In the genomic region with DNA sequence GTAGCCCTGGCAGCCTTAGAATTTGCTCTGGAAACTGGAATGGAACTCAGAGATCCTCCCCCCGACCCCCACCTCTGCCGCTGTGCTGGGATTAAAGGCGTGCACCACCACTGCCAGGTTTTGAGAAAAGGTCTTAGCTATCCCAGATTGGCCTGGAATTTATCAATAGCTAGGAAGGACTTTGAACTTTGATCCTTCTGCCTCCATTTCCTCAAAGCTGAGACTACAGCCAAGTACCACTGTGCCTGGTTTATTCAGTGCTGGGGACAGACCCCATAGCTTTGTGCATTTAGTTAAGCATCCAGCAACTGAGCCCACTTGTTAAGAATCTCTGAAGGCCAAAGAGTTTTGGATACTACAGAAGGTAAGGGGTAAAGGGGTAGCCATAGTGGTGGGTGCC, we compare ENCODE assay signal across 27 mouse cellular contexts. TPM values are rescaled to one million over a fixed set of nuclear protein-coding genes. Genes with fewer than 3 reads are reported as not detected.
A peak's percentile ranks its signal among the peaks of the same experiment; 100 is the strongest.
DNase-seq lines count a peak whose midpoint lies in the region; ATAC-seq and TF ChIP-seq lines count a peak whose summit lies in the region.
"Had no signal": no experiment of that assay in that cellular context is flagged by ENCODE, and none has a peak within 500 bp of the region (broad histone marks: within the 10 kb centered on the region; RNA-seq: fewer than 3 reads in every experiment).

No protein-coding gene starts in this region.

- no peak overlapping the region for H3K4me3 ChIP-seq in liver, adult 2 months (ENCODE audit: insufficient read depth, low read depth, low read length)
- H3K4me3 ChIP-seq in intestine, embryonic 15.5 days (replicated peaks), result no peak overlapping the region
- no peak overlapping the region for H3K4me3 ChIP-seq in intestine, postnatal 0 days (ENCODE audit: low read depth, low read length)
- H3K4me3 ChIP-seq: embryonic facial prominence, embryonic 10.5 days; embryonic facial prominence, embryonic 12.5 days; erythroblast, embryonic 14.5 days; forebrain, embryonic 10.5 days; forebrain, embryonic 12.5 days had no signal

- H3K36me3 ChIP-seq in liver, adult 2 months (ENCODE audit: control insufficient read depth, insufficient read depth, low read length), result no peaks in the 10 kb centered on the region
- H3K36me3 ChIP-seq in intestine, embryonic 15.5 days, result no peaks in the 10 kb centered on the region
- H3K36me3 ChIP-seq in intestine, postnatal 0 days (ENCODE audit: control insufficient read depth, insufficient read depth), result no peaks in the 10 kb centered on the region
- H3K36me3 ChIP-seq: embryonic facial prominence, embryonic 10.5 days; embryonic facial prominence, embryonic 12.5 days; forebrain, embryonic 10.5 days; forebrain, embryonic 12.5 days had no signal

- H3K79me2 ChIP-seq in liver, adult 2 months (ENCODE audit: control insufficient read depth, insufficient read depth, low read length), result no peaks in the 10 kb centered on the region

- TF ChIP-seq POLR2A in liver, adult 2 months (IDR thresholded peaks at IDR 0.05; ENCODE audit: extremely low read depth, insufficient read depth, low read length), result no peak

- 0 out of 2 replicates have a peak overlapping the region, but pooled peaks have one; percentile 3 for H3K4me2 ChIP-seq in intestine, embryonic 15.5 days (replicated peaks)
- peak overlapping the region; percentile 37 for H3K4me2 ChIP-seq in intestine, postnatal 0 days (replicated peaks; ENCODE audit: low read depth)
- H3K4me2 ChIP-seq: embryonic facial prominence, embryonic 12.5 days; forebrain, embryonic 12.5 days had no signal

- peaks cover 3% of the 10 kb centered on the region; the same call in 1 of the 2 replicates for H3K4me1 ChIP-seq in liver, adult 2 months (ENCODE audit: control insufficient read depth, insufficient read depth, low read length)
- peaks cover 19% of the 10 kb centered on the region for H3K4me1 ChIP-seq in intestine, embryonic 15.5 days (replicated peaks)
- H3K4me1 ChIP-seq in intestine, postnatal 0 days (replicated peaks; ENCODE audit: control insufficient read depth, insufficient read depth, low read length), result peaks cover 2% of the 10 kb centered on the region; the same call in 1 of the 2 replicates

- DNase-seq in liver, adult 2 months (ENCODE audit: extremely low read depth, low read depth, low spot score), result peak; percentile 71
- DNase-seq in liver, result no peak
- DNase-seq in R1 (ENCODE audit: low read depth, low spot score), result peak; percentile 1
- DNase-seq in heart, adult 11 months, result no peak
- DNase-seq in kidney, adult 18-20 months, result no peak
- DNase-seq: adrenal gland, adult 8-10 months; adrenal gland, postnatal 14 days; adrenal gland, postnatal 36 days; cerebellum, adult 11-12 months; cerebellum, adult 2 months; cerebellum, adult 9-10 months; cerebellum, postnatal 10 days; cerebellum, postnatal 25 days had no signal

- 30% methylated on average over 3 of the region's 3 CpGs for WGBS in liver, adult 2 months
- WGBS in intestine, embryonic 15.5 days, result 46% methylated on average over 3 of the region's 3 CpGs
- WGBS in intestine, postnatal 0 days, result 37% methylated on average over 3 of the region's 3 CpGs

- ATAC-seq in intestine, embryonic 15.5 days, result no peak
- peak; percentile 24; the same call in 1 of the 2 replicates for ATAC-seq in intestine, postnatal 0 days
- ATAC-seq in erythroblast, adult 5-6 weeks (replicated peaks; ENCODE audit: low FRiP score, poor library complexity, severe bottlenecking), result no peak
- ATAC-seq: activated CD4-positive, CD25-positive, alpha-beta regulatory T cell, adult 4 months; forebrain, embryonic 14.5 days; forebrain, embryonic 16.5 days had no signal

- no peak overlapping the region for H3K27ac ChIP-seq in liver, adult 2 months (replicated peaks; ENCODE audit: insufficient read depth, low read depth, low read length)
- no peak overlapping the region for H3K27ac ChIP-seq in intestine, embryonic 15.5 days
- no peak overlapping the region; the same call in 1 of the 2 replicates for H3K27ac ChIP-seq in intestine, postnatal 0 days (ENCODE audit: low read depth, low read length)
- H3K27ac ChIP-seq: embryonic facial prominence, embryonic 10.5 days; embryonic facial prominence, embryonic 12.5 days; forebrain, embryonic 10.5 days; forebrain, embryonic 12.5 days had no signal

- H3K9ac ChIP-seq in liver, adult 2 months (ENCODE audit: low read depth, low read length), result no peak overlapping the region
- H3K9ac ChIP-seq in intestine, embryonic 15.5 days, result no peak overlapping the region
- 0 out of 2 replicates have a peak overlapping the region, but pooled peaks have one; percentile 22 for H3K9ac ChIP-seq in intestine, postnatal 0 days (ENCODE audit: low read depth, low read length)
- H3K9ac ChIP-seq: embryonic facial prominence, embryonic 12.5 days; forebrain, embryonic 12.5 days had no signal

- no peaks in the 10 kb centered on the region for H3K9me3 ChIP-seq in intestine, embryonic 15.5 days
- no peaks in the 10 kb centered on the region for H3K9me3 ChIP-seq in intestine, postnatal 0 days (ENCODE audit: control insufficient read depth)
- H3K9me3 ChIP-seq: embryonic facial prominence, embryonic 10.5 days; embryonic facial prominence, embryonic 12.5 days; forebrain, embryonic 10.5 days; forebrain, embryonic 12.5 days had no signal

- no peak for TF ChIP-seq CTCF in liver, adult 2 months (IDR thresholded peaks at IDR 0.05; ENCODE audit: low read depth, low read length)
- TF ChIP-seq CTCF in intestine, postnatal 0 days (IDR thresholded peaks at IDR 0.05; ENCODE audit: low read depth), result no peak

- H3K27me3 ChIP-seq in liver, adult 2 months (ENCODE audit: control insufficient read depth, insufficient read depth, low read length), result no peaks in the 10 kb centered on the region
- no peaks in the 10 kb centered on the region for H3K27me3 ChIP-seq in intestine, embryonic 15.5 days (replicated peaks)
- no peaks in the 10 kb centered on the region for H3K27me3 ChIP-seq in intestine, postnatal 0 days (replicated peaks; ENCODE audit: control insufficient read depth, insufficient read depth, low read length)
- H3K27me3 ChIP-seq: embryonic facial prominence, embryonic 12.5 days had no signal

RNA-seq across cellular contexts. Expression of a gene that starts 0.9 kb away (rescaled TPM):
- total RNA-seq in liver, adult 2 months (2014; rRNA removed), result 1.0 and 1.4 TPM in 2 replicates
- 1.0 and 1.9 TPM in 2 replicates for polyA plus RNA-seq in liver, adult 2 months (2012; rRNA removed)
- 1.3 and 1.8 TPM in 2 replicates for polyA plus RNA-seq in intestine, embryonic 15.5 days (2015; fragmentation: Nextera tagmentation; extraction: Ambion mirVana)
- polyA plus RNA-seq in intestine, postnatal 0 days (2015; fragmentation: Nextera tagmentation; extraction: Ambion mirVana), result 7.3 and 8.1 TPM in 2 replicates
- not detected in 2 replicates for total RNA-seq in erythroblast, adult 5-6 weeks (2015; ENCODE audit: low replicate concordance)
- not detected in 2 replicates for total RNA-seq in erythroblast, adult 5-6 weeks (2017; ENCODE audit: low replicate concordance)
- total RNA-seq: MEL had no signal
- polyA plus RNA-seq: C2C12; embryonic facial prominence, embryonic 14.5 days; erythroblast, embryonic 14.5 days; forebrain, embryonic 12.5 days; forebrain, embryonic 16.5 days had no signal

RNA-seq across cellular contexts. Expression of a gene that starts 26.4 kb away (rescaled TPM):
- 0.27 and 0.28 TPM in 2 replicates for total RNA-seq in liver, adult 2 months (2014; rRNA removed)
- 0.26 and 1.0 TPM in 2 replicates for polyA plus RNA-seq in liver, adult 2 months (2012; rRNA removed)
- polyA plus RNA-seq in intestine, embryonic 15.5 days (2015; fragmentation: Nextera tagmentation; extraction: Ambion mirVana), result 10.6 and 11.6 TPM in 2 replicates
- 2.7 and 2.9 TPM in 2 replicates for polyA plus RNA-seq in intestine, postnatal 0 days (2015; fragmentation: Nextera tagmentation; extraction: Ambion mirVana)
- not detected in 2 replicates for total RNA-seq in erythroblast, adult 5-6 weeks (2015; ENCODE audit: low replicate concordance)
- total RNA-seq in erythroblast, adult 5-6 weeks (2017; ENCODE audit: low replicate concordance), result not detected in 2 replicates
- total RNA-seq: MEL had no signal
- polyA plus RNA-seq: C2C12; erythroblast, embryonic 14.5 days had no signal

Comparison
In these comparisons a context has a peak if more than half of its experiments do, and no peak if none do; other contexts are left out.
1. DNase-seq: peak in liver, adult 2 months (single experiment) and R1 (single experiment); none in liver (single experiment), heart, adult 11 months (single experiment) and kidney, adult 18-20 months (single experiment).